Mouse (Mus musculus) adipocyte (in vitro differentiated cells): Measurements from ENCODE around the gene Trip11.
"Not testable (repeated sequence)": the region's sequence is repeated elsewhere in the genome, so short reads cannot be mapped to it uniquely, and the experiment has no call there.

ENCODE experiments used
- DNase-seq: peaks from one replicate; pipeline ENCODE4 v3.0.0-alpha.2; 2016; ENCODE audit warnings: low spot score

Gene Trip11

DNA sequence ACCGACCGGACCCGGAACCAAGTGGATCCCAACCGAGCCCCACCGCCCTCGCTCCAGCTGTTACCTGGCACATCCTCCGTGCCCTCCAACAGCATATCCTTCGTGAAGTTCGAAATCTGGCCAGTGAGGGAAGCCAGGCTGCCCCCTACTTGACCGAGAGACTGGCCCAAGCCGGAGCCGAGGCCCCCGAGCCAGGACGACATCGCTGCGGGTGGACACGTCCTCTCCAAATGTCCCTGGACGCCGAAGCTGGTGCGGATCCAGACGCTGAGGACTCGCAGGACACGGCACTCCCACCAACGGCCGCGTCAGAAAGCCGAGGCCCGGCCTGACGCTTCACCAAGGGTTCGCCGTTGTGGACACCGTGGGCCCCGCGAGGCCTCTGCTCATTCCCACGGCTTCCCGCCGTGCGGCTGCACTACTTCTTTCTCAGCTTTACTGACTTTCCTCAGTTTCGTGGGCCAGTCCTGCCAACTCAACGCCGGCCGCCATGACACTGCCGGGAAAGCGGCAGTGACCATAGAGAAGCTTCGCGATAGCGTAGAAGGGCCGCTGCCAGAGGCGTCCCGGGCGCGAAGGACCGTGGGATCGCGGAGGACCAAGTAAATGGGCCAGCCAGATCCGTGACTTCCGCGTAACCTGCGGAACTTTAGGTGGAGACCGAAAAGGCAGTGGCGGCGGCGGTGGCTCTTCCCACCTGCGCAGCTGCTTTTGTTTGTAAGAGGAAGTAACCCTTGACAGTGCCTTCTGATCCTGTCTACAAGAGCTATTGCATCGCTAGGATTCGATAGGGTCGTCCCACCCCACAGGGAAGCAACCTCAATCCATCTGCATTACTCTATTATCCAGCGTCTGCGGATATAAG, at the start of gene Trip11:
Gene Trip11, minus strand, starts transcription at position 642 of the 865 bp plus-strand sequence.
- peak; percentile 86 for DNase-seq

DNA sequence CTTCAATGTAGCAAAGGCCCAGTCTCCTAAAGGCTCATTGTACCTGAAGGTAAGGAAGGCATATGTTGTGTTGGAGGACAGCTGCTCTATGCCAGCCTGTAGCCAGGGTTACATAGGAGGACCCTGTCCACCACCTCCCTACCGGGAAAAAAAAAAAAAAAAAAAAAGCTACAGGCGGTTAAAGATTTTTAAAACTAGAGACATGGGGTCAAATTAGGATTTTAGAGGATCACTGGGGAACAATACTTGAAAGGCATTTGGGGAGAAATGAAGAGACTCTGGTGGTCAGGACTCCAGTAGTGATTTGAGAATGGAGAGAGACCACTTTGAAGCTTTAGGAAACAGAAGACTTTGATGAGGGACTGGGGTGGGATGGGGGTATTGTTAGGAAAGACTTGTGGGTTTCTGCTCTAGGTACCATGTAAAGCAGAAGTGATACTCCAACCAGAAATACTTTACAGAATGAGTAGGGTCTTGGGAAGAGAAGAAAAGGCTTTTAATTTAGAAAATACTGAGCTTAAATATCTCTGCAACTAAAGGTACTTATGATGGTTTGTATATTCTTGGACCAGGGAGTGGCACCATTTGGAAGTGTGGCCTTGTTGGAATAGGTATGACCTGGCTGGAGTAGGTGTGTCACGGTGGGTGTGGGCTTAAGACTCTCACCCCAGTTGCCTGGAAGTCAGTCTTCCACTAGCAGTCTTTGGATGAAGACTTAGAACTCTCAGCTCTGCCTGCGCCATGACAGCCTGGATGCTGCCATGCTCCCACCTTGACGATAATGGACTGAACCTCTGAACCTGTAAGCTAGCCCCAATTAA, 46.1 kb upstream of the Trip11 start:
- not testable (repeated sequence) for DNase-seq

DNA sequence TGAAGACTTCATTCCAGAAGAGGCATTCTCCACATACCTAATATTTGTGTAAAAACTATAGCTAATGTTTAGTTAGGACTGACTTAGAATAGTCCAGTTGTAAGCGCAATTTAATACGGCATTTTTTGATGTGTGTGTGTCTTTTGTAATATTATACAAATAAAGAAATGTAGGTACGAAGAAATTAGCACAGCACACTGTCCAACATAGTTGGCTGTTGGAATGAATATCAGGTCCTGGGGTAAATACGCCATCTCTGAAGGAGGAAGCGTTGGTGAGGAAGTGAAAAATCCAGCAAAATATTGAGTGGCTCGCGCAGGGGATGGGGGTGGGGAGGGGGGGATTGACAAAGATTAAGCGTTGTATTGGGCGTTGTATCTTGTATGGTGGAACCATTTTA, 45.5 kb upstream of the Trip11 start:
- no peak for DNase-seq

DNA sequence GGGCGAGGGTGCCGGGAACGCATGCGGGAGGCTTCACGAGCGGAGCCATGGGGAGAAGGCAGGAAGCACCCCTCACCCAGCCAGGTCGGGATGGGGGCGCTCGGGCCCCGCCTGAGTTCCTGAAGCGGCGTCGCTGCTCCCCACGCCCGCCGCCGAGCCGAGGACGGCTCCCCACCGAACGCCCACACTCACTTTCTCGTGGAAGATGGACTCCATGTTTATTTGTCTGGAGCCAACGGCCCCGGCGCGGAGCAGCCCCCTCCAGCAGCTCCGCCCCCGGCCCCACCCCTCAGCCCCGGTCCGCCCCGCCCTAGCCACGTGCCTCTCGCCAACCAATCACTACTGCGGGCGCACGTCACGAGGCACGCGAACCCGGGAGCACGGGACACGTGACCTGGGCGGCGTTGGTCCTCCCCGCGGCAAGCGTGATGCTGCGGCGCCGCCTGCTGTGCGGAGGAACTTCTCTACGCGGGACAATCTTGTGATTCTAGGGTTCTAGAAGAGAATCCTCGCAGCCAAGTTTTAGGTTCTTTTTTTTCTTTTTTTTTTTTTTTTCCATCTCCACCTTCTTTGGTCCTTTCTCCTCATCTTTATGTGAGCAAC, 45.0 kb upstream of the Trip11 start, which contains the start of gene Atxn3:
Gene Atxn3, minus strand, starts transcription at position 305 of the 603 bp plus-strand sequence.
- peak; percentile 95 for DNase-seq

DNA sequence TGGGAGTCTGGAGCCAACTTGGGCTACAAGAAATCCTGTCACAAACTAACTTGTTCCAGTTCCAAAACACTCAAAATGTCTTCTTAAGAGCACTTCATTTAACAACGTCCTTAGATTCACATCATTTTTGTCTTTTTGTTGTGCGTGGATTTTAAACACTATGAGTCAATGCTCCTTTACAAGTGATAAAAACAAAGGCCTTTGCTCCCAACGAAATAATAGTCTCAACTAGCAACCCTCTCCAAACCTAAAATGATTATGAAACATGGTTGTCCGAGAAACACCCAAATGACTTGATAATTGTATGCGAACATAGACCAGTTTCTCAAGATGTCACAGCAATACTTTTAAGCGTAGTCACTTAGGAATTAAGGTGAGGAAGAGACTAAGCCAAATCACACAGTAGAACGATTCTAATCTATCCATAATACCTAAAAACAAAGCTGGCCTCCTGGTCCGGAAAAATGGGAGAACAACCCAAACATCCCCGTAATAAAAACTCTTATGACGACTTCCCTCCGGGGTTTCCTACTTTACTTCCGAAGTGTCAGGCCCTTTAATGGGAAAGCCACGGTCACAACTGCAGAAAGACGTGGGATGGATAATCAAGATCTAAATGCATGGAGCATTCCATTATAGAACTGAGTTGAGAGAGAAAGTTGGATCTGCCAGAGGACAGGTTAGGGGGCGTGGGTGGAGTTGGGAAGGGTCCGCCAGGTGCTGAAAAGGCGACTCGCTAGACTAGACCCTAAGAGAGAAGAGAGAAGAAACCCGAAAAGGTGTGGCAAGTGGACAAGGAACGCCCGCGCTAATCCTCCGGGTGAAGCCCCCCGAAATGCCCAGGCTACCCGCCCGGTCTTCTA, 44.2 kb upstream of the Trip11 start:
- peak; percentile 57 for DNase-seq

DNA sequence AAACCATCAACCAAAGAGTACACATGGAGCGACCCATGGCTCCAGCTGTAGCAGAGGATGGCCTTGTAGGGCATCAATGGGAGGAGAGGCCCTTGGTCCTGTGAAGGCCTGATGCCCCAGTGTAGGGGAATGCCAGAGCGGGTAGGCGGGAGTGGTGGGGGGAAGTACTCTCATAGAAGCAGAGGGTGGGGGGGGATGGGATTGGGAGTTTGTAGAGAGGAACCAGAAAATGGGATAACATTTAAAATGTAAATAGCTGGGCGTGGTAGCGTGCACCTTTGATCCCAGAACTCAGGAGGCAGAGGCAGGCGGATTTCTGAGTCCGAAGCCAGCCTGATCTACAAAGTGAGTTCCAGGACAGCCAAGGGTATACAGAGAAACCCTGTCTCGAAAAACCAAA, 42.8 kb upstream of the Trip11 start:
- not testable (repeated sequence) for DNase-seq

DNA sequence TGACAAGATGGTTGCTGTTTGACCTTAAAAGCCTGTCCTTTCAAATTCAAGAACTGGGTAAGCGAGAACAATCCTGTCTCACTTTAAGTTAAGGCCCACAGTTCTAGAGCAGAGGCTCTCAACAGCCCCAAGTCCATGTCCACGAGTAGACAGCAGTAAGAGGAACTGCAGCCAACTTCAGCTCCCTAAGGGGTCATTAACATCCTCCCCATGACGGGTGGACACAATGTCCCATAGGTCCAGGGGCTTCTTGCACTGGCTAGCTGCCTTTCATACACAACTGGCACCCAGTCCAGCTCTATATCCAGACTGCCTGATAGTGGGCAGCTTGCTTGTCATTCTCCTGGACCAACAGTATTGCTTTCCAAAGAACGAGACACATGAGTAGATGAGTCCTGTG, 35.7 kb upstream of the Trip11 start:
- DNase-seq, result peak; percentile 54

DNA sequence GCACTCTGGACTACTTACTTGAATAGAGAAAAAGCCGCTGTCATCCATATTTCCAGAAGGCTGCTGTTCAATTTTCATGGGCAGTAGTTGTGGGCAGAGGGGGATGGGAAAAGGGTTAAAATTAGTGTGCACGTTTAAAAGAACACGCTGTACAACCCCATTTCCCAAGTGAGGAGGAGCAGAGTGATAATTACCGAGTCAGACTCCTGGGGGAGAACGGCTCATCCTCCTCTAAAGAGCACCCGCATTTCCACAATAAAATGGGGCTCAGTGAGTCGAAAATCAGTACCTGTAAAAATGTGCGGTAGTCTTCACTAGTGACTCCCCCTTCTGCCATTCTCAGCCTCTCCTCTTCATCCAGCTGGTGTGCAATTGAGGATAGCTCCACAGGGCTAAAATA, 34.9 kb upstream of the Trip11 start:
- DNase-seq, result no peak

DNA sequence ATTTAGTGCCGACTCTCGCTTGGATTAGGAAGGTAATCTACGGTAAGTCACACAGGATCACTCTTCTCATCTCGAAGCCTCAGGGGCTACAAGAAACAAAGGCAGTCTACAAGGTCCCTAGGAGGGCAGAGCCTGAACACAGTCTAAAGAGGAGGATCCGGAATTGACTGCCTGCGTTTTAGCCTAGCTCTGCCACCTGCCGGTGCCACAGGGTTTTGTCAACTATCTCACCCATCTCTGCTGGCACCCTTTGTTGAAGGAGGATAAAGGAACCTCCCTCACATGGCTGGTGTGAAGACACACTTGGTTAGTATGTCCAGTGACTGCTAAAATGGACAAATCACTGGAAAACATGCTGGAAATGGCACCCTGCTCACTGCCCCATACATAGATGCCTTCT, 24.5 kb upstream of the Trip11 start:
- DNase-seq, result no peak

DNA sequence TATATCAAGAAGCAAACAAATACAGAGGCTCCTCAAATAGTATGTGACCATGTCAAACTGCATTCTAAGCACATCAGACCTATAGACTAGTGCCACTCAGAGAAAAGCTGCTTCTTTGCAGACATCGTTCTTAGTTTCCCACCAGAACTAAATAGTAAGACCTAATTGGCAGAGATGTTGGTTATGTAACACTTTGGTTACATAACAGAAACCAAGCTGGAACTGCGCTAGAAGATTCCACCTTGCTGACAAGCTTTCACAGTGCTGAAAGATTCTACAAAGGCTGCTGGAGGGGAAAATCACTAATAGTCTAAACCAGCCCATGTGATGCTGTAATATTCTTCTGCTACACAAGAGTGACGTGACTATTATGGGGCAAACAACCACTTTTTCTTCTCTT, 22.2 kb upstream of the Trip11 start:
- peak; percentile 34 for DNase-seq

DNA sequence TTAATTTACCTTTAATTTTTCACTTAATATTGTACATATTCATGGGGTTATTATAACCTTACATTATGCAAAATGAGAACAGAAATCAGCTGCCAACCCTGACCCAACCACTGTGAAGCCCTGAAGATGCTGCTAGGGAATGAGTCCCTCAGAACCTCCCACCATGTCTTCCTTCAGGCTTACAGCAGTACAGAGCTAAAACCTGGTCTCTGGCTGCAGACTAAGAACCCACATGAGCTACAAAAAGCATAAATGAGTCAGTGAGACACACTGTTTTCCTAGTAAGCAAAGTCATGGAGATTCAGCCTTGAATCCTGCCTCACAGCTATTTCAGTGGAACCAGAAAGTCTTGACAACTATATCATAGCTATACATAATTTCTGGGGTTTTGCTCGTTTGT, 15.4 kb upstream of the Trip11 start:
- DNase-seq, result no peak

DNA sequence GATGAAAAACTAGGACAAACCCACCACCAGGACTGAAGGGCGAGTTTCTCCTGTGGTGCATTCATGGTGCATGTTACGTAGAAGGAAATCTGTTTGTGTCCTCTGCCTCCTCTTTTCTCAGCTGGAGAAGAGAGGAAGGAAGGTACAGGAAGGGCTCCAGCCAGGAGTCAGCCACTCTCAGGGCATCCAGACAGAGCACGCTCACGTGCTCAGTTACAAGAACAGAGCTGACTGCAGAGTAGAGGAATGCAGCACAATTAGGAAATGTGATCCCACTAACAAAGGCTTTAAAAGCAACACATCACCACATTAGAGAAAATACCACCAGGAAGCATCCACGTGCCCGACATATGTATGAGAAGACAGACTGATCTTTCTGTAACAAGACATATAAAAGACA, 9.2 kb upstream of the Trip11 start:
- no peak for DNase-seq

DNA sequence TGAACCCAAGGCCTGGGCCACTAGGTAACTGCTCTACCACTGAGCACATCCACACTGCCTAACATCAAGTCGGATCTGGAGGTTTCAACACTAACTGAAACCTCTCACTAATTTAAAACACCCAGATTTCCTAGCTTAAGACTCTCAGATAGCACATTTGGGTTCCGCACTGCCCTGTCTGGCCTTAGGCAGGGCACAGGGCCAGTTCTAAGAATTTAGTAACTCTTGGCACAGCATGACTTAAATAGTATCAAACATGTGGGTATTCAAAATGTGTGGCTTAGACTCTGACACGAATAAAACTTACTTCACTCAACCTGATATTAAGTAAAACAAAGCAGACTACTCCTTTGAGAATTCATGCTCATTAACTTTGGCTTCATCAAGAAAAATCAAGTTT, 6.8 kb upstream of the Trip11 start:
- DNase-seq, result peak; percentile 54

DNA sequence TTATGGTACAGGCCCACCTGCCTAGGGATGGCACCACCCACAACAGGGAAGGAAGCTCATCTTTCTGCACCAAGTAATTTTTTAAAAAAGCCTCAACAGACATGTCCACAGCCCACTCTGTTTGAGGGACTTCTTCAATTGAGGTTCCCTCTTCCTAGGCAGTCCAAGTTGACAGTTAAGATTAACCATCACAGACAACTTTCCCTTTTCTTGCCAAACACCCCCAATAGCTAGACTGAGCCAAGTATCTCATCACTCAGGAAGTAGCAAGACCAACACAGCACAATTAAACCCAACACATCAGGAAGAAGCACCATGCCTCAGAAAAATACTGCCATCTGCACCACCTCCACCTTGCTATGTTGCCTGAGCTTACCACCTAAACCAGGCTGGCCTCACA, 4.1 kb upstream of the Trip11 start:
- no peak for DNase-seq

DNA sequence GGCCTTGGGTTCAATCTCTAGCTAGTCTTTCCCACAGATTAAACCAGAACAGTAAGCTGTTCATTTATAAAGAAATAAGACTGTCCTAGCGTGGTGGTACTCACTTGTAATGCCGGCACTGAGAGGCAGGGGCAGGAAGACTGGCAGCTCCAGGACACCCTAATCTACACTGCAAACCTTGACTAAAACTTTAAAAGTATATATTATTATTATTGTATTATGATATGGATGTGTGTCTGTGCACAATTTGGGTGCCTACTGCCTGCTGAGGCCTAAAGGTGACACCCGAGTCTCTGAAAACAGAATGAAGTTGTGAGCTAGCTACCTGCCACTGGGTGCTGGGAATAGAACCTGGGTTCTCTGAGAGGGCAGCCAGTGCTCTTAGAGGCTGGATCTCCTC, 1.7 kb downstream of the Trip11 start:
- no peak for DNase-seq

DNA sequence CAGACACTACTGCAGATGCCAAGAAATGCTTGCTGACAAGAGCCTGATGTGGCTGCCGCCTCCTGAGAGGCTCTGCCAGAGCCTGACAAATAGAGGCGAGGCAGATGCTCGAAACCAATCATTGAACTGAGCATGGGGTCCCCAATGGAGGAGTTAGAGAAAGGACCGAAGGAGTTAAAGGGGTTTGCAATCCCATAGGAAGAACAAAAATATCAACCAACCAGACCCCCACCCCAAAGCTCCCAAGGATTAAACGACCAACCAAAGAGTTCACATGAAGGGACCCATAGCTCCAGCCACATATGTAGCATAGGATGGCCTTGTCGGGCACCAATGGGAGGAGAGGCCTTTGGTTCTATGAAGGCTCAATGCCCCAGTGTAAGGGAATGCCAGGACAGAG, 2.7 kb downstream of the Trip11 start:
- no peak for DNase-seq

DNA sequence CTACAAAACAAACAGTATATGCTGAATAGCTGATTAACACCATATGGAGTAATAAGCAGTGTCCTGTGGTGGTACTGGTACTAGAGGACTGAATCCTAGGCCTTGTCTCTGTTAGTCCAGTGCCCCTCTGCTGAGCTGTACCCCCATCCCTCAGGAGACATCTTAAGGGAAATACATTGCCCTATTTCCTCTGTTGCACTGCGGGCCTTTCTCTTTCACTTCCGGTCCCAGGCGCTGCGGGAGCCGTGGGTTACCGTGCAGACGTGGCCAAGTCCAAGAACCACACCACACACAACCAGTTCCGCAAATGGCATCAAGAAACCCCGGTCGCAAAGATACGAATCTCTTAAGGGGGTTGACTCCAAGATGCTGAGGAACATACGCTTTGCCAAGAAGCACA, 7.2 kb downstream of the Trip11 start:
- DNase-seq, result no peak

DNA sequence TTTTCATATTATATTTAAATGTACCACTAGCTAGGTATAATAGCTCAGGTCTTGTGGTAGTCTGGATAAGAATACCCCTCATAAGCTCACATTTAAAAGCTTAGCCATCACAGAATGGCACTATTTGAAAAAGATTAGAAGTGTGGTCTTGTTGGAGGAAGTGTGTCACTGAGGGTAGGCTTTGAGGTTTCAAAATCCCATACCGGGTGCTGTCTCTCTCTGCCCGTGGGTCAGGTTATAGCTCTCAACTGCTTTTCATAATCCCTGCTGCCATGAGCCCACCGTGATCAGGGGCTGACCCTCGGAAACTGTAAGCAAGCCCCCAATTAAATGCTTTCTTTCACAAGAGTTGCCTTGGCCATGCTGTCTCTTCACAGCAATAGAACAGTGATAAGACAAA, 8.2 kb downstream of the Trip11 start:
- no peak for DNase-seq

DNA sequence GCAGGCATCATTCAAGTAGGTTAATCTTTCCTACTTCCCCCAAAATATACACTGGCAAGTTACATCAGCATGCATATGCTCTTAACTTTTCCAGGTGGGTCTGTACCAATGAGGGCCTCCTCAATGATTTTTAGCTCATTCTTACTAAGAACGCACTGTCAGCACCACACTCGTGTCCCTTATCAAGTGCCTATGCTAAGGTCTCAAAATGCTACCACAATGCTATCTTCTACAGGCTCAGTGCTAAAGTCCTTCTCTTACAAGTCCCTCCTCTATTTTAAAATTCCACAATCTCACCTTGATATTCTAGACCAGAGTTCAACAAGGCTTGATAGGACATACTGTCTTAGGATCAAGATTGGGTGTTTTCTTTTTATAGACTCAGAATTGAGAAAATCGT, 8.9 kb downstream of the Trip11 start:
- DNase-seq, result no peak

DNA sequence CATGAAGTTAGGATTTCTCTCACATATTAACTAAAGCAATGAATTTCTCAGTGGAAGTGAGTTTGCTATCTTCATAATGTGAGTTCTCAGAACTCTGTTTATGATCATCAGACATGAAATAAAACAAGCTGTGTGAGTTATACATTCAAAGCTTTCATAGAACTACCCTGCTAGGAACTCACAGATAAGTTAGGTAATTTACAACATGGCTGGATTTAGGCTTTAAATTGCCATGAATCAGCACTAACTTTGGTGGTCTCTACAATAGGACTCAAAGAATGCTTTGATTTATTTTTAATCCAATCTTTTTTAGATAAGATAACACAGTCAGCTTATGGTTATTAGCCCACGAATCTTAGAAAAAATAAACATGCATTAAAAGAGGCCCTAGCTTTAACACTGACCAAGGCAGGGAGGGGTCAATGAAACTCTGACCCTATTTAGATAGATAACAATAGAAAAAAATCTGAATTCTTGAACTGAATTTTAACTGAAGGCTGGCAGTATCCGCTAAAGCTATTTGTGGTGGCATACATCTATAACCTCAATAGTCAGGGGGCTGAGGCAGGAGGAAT, 13.3 kb downstream of the Trip11 start:
- no peak for DNase-seq

DNA sequence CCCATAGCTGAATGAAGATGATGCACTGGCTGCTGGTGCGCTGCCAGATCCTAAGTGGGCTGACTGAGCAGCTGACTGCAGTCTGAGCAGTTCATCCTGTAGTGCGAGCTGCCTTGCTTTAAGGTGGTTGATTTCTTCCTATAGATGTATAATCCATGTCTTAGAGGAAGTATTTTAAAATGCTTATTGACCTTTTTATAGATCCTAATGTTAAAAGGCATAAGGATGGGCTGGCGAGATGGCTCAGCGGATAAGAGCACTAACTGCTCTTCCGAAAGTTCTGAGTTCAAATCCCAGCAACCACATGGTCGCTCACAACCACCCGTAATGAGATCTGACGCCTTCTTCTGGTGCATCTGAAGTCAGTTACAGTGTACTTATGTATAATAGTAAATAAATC, 14.1 kb downstream of the Trip11 start:
- no peak for DNase-seq
